Mouse (Mus musculus): ENCODE results near the gene Zfp629. TPM values are rescaled to one million over a fixed set of nuclear protein-coding genes. Genes with fewer than 3 reads are reported as not detected.

Gene Zfp629
- total and polyA plus RNA-seq, 3 experiments = 10.8 to 12.6 TPM; not detected in 1

GRCm38 (mm10) chr7:127574115-127574514 lies 41.5 kb downstream of the Zfp629 start:
- TF ChIP-seq USF1 (IDR thresholded peaks at IDR 0.05; ENCODE audit: low read depth, low read length) = peak; percentile 46; the same call in 1 of the 2 replicates
- no peak for TF ChIP-seq BHLHE40 (IDR thresholded peaks at IDR 0.05; ENCODE audit: borderline replicate concordance, low read depth, low read length)
- Histone ChIP-seq H3K36me3 (ENCODE audit: control insufficient read depth in 1 of 2, insufficient read depth in 2 of 2, low read length in 2 of 2) (peaks cover 0 to 11% of the 10 kb centered on the region in 2 experiments; a peak in 2 of 4 replicates), H3K9ac (ENCODE audit: control insufficient read depth, low read depth, low read length, poor library complexity, severe bottlenecking) (peak overlapping the region; percentile 80), H3K27me3 (ENCODE audit: control insufficient read depth in 1 of 2, insufficient read depth in 2 of 2, low read length in 2 of 2) (no peaks in the 10 kb centered on the region), H3K9me3 (replicated peaks; ENCODE audit: insufficient read depth, low read length) (no peaks in the 10 kb centered on the region), H3K4me3 (ENCODE audit: control insufficient read depth in 1 of 2, insufficient read depth in 1 of 2, low read depth in 2 of 2, low read length in 2 of 2) (peak overlapping the region; percentile 86 to 90), H3K4me1 (ENCODE audit: control insufficient read depth in 1 of 2, insufficient read depth in 2 of 2, low read length in 2 of 2) (peaks cover 0 to 10% of the 10 kb centered on the region in 2 experiments; a peak in 2 of 4 replicates), H3K27ac (ENCODE audit: control insufficient read depth, low read depth, low read length) (no peak overlapping the region; the same call in 1 of the 2 replicates), H3K79me2 (ENCODE audit: control insufficient read depth, insufficient read depth, low read length, poor library complexity) (peaks cover 16% of the 10 kb centered on the region)
- DNase-seq (ENCODE audit: low read depth, low spot score) = peak; percentile 42

- no peak for DNase-seq (ENCODE audit: low read depth, low spot score)
Observed at GRCm38 (mm10) chr7:127573503-127574008, 42.0 kb downstream of the Zfp629 start.

GRCm38 (mm10) chr7:127572895-127573471 lies 42.6 kb downstream of the Zfp629 start, which contains the start of gene Phkg2:
TSS of gene Phkg2 (plus strand) at chr7:127573340.
- peak within 1 kb of the TSS; percentile 94 for H3K9ac ChIP-seq (ENCODE audit: control insufficient read depth, low read depth, low read length, poor library complexity, severe bottlenecking)
- peaks cover 16% of the 10 kb centered on the region for H3K79me2 ChIP-seq (ENCODE audit: control insufficient read depth, insufficient read depth, low read length, poor library complexity)
- no peaks in the 10 kb centered on the region for H3K9me3 ChIP-seq (replicated peaks; ENCODE audit: insufficient read depth, low read length)
- H3K4me1 ChIP-seq (ENCODE audit: control insufficient read depth in 1 of 2, insufficient read depth in 2 of 2, low read length in 2 of 2) = peaks cover 0 to 10% of the 10 kb centered on the region in 2 experiments; a peak in 3 of 4 replicates
- H3K27ac ChIP-seq (ENCODE audit: control insufficient read depth, low read depth, low read length) = peak within 1 kb of the TSS; percentile 84
- H3K36me3 ChIP-seq (ENCODE audit: control insufficient read depth in 1 of 2, insufficient read depth in 2 of 2, low read length in 2 of 2) = peaks cover 0 to 12% of the 10 kb centered on the region in 2 experiments; a peak in 2 of 4 replicates
- no peaks in the 10 kb centered on the region for H3K27me3 ChIP-seq (ENCODE audit: control insufficient read depth in 1 of 2, insufficient read depth in 2 of 2, low read length in 2 of 2)
- H3K4me3 ChIP-seq (ENCODE audit: control insufficient read depth in 1 of 2, insufficient read depth in 1 of 2, low read depth in 2 of 2, low read length in 2 of 2) = peak within 1 kb of the TSS; percentile 86 to 90
- DNase-seq (ENCODE audit: low read depth, low spot score) = peak; percentile 99
- TF ChIP-seq ZKSCAN1 (IDR thresholded peaks at IDR 0.05; ENCODE audit: low read depth, low read length) (no peak), MAFK (IDR thresholded peaks at IDR 0.05; ENCODE audit: borderline replicate concordance, low read depth, low read length) (no peak), ETS1 (IDR thresholded peaks at IDR 0.05; ENCODE audit: low read depth, low read length) (no peak), USF2 (IDR thresholded peaks at IDR 0.05; ENCODE audit: borderline replicate concordance in 1 of 2, insufficient read depth in 1 of 2, low read depth in 1 of 2, low read length in 2 of 2) (no peak), NELFE (IDR thresholded peaks at IDR 0.05; ENCODE audit: low read depth, low read length) (peak; percentile 93), NRF1 (IDR thresholded peaks at IDR 0.05; ENCODE audit: insufficient read depth, low read depth, low read length, poor library complexity, severe bottlenecking) (no peak; the same call in 1 of the 2 replicates), MAZ (IDR thresholded peaks at IDR 0.05; ENCODE audit: low read depth, low read length) (peak; percentile 52; the same call in 1 of the 2 replicates), RCOR1 (IDR thresholded peaks at IDR 0.05; ENCODE audit: low read depth, low read length) (peak; percentile 41; the same call in 1 of the 2 replicates), ZMIZ1 (IDR thresholded peaks at IDR 0.05; ENCODE audit: low read depth, low read length) (peak; percentile 83; the same call in 1 of the 2 replicates), CHD1 (IDR thresholded peaks at IDR 0.05; ENCODE audit: low read depth, low read length) (no peak), MYC (IDR thresholded peaks at IDR 0.05; ENCODE audit: low read depth, low read length) (peak; percentile 94), SIN3A (IDR thresholded peaks at IDR 0.05; ENCODE audit: low read length) (peak; percentile 96), HCFC1 (IDR thresholded peaks at IDR 0.05; ENCODE audit: low read depth, low read length) (peak; percentile 84), MAX (IDR thresholded peaks at IDR 0.05; ENCODE audit: low read length) (peak; percentile 84), ZNF384 (IDR thresholded peaks at IDR 0.05; ENCODE audit: low read depth, low read length) (no peak), ELF1 (IDR thresholded peaks at IDR 0.05; ENCODE audit: low read depth, low read length) (peak; percentile 95), KAT2A (conservative IDR thresholded peaks at IDR 0.05; ENCODE audit: low read depth, low read length) (peak; percentile 59), JUND (IDR thresholded peaks at IDR 0.05; ENCODE audit: low read depth, low read length) (no peak), BHLHE40 (IDR thresholded peaks at IDR 0.05; ENCODE audit: borderline replicate concordance, low read depth, low read length) (no peak)

More at GRCm38 (mm10) chr7:127573503-127574008, 42.0 kb downstream of the Zfp629 start:
- H3K79me2 ChIP-seq (ENCODE audit: control insufficient read depth, insufficient read depth, low read length, poor library complexity) = peaks cover 16% of the 10 kb centered on the region
- no peaks in the 10 kb centered on the region for H3K27me3 ChIP-seq (ENCODE audit: control insufficient read depth in 1 of 2, insufficient read depth in 2 of 2, low read length in 2 of 2)
- H3K9ac ChIP-seq (ENCODE audit: control insufficient read depth, low read depth, low read length, poor library complexity, severe bottlenecking) = peak overlapping the region; percentile 80
- peak overlapping the region; percentile 86 to 90 for H3K4me3 ChIP-seq (ENCODE audit: control insufficient read depth in 1 of 2, insufficient read depth in 1 of 2, low read depth in 2 of 2, low read length in 2 of 2)
- no peaks in the 10 kb centered on the region for H3K9me3 ChIP-seq (replicated peaks; ENCODE audit: insufficient read depth, low read length)
- H3K36me3 ChIP-seq (ENCODE audit: control insufficient read depth in 1 of 2, insufficient read depth in 2 of 2, low read length in 2 of 2) = peaks cover 0 to 11% of the 10 kb centered on the region in 2 experiments; a peak in 2 of 4 replicates
- H3K4me1 ChIP-seq (ENCODE audit: control insufficient read depth in 1 of 2, insufficient read depth in 2 of 2, low read length in 2 of 2) = peaks cover 0 to 10% of the 10 kb centered on the region in 2 experiments; a peak in 2 of 4 replicates
- peak; percentile 48 for TF ChIP-seq NRF1 (IDR thresholded peaks at IDR 0.05; ENCODE audit: insufficient read depth, low read depth, low read length, poor library complexity, severe bottlenecking)
- TF ChIP-seq USF2 (IDR thresholded peaks at IDR 0.05; ENCODE audit: borderline replicate concordance in 1 of 2, insufficient read depth in 1 of 2, low read depth in 1 of 2, low read length in 2 of 2) = no peak
- TF ChIP-seq MXI1 (IDR thresholded peaks at IDR 0.05; ENCODE audit: low read depth, low read length) = no peak
- no peak for TF ChIP-seq ETS1 (IDR thresholded peaks at IDR 0.05; ENCODE audit: low read depth, low read length)
- no peak for TF ChIP-seq SMC3 (IDR thresholded peaks at IDR 0.05; ENCODE audit: low read depth, low read length)
- TF ChIP-seq MAX (IDR thresholded peaks at IDR 0.05; ENCODE audit: low read length) = no peak
- H3K27ac ChIP-seq (ENCODE audit: control insufficient read depth, low read depth, low read length) = 0 out of 2 replicates have a peak overlapping the region, but pooled peaks have one; percentile 13
